Mouse (Mus musculus) ES-E14 (cell line): ENCODE results near the gene Rps2. TPM values are rescaled to one million over a fixed set of nuclear protein-coding genes. Genes with fewer than 3 reads are reported as not detected.
"Not testable (repeated sequence)": the region's sequence is repeated elsewhere in the genome, so short reads cannot be mapped to it uniquely, and the experiment has no call there.

Experiments
- DNase-seq: peaks from one replicate; pipeline ENCODE4 v3.0.0-alpha.2; 2013; ENCODE audit warnings: low read depth, low spot score
- H3K27ac ChIP-seq: 2 replicates; pipeline ENCODE4 v1.5.1; 2012; ENCODE audit warnings: low read depth, mild to moderate bottlenecking, low read length, moderate library complexity, mixed read lengths; ENCODE audit not compliant: poor library complexity, insufficient read depth, severe bottlenecking
- H3K36me3 ChIP-seq: 2 replicates; pipeline ENCODE4 v1.6.1; 2012; ENCODE audit warnings: mild to moderate bottlenecking, low read length, moderate library complexity, mixed read lengths; ENCODE audit not compliant: control insufficient read depth, poor library complexity, insufficient read depth, severe bottlenecking
- H3K4me1 ChIP-seq, 2 experiments: fragments of 150-350 bp in 1 of 2; sonication (generic) in 1 of 2; 2 replicates each; pipeline ENCODE4 v1.6.1; 2012; ENCODE audit warnings: low read length in 2 of 2, mild to moderate bottlenecking in 1 of 2, mixed read lengths in 1 of 2; ENCODE audit not compliant: control insufficient read depth in 2 of 2, insufficient read depth in 2 of 2, poor library complexity in 1 of 2
- H3K4me3 ChIP-seq, 2 experiments: fragments of 150-350 bp in 1 of 2; sonication (generic) in 1 of 2; 2 replicates each; pipeline ENCODE4 v1.5.1; 2012; ENCODE audit warnings: low read length in 2 of 2, low read depth in 1 of 2, mild to moderate bottlenecking in 1 of 2, mixed read lengths in 1 of 2; ENCODE audit not compliant: insufficient read depth in 1 of 2, poor library complexity in 1 of 2, severe bottlenecking in 1 of 2
- H3K9ac ChIP-seq: 2 replicates; pipeline ENCODE4 v1.6.1; 2012; ENCODE audit warnings: low read depth, mild to moderate bottlenecking, low read length, mixed read lengths; ENCODE audit not compliant: poor library complexity, insufficient read depth, severe bottlenecking
- H3K9me3 ChIP-seq: fragments of 150-350 bp; sonication (generic); 2 replicates; pipeline ENCODE4 v1.6.1; 2012; ENCODE audit warnings: low read depth, mild to moderate bottlenecking, low read length; ENCODE audit not compliant: control insufficient read depth, insufficient read depth
- CHD2 ChIP-seq: IDR thresholded peaks from 2 replicates; pipeline ENCODE4 v1.6.1; 2014; ENCODE audit warnings: mild to moderate bottlenecking, low read depth, low read length, inconsistent platforms
- HCFC1 ChIP-seq: IDR thresholded peaks from 2 replicates; pipeline ENCODE4 v1.6.1; 2012; ENCODE audit warnings: low read length, inconsistent platforms, borderline replicate concordance; ENCODE audit not compliant: insufficient read depth
- MAFK ChIP-seq: IDR thresholded peaks from 2 replicates; pipeline ENCODE4 v1.6.1; 2014; ENCODE audit warnings: mild to moderate bottlenecking, low read depth, low read length, inconsistent platforms; ENCODE audit not compliant: insufficient read depth
- ZC3H11A ChIP-seq: IDR thresholded peaks from 2 replicates; pipeline ENCODE4 v1.6.1; 2012; ENCODE audit warnings: low read depth, mild to moderate bottlenecking, inconsistent platforms, low read length, borderline replicate concordance
- ZNF384 ChIP-seq: IDR thresholded peaks from 2 replicates; pipeline ENCODE4 v1.6.1; 2012; ENCODE audit warnings: low read depth, low read length, inconsistent platforms
- in situ Hi-C, 2 experiments: fragments of 600-800 bp; cut with MboI; formaldehyde crosslinking; loops; one replicate each; pipeline ENCODE4 v1.15.1; 2025; ENCODE audit warnings: low sequenced_read_pairs in 2 of 2, inconsistent platforms in 1 of 2; ENCODE audit not compliant: unreplicated experiment in 2 of 2
- total RNA-seq: library from RNA; depleted of rRNA; stranded (reverse); fragments of 300-350 nt; gene quantifications from 2 replicates; pipeline ENCODE4 v1.2.3, GENCODE M21; 2012

The Rps2 gene
- total RNA-seq, 1 experiment, result 3,661 TPM

DNA sequence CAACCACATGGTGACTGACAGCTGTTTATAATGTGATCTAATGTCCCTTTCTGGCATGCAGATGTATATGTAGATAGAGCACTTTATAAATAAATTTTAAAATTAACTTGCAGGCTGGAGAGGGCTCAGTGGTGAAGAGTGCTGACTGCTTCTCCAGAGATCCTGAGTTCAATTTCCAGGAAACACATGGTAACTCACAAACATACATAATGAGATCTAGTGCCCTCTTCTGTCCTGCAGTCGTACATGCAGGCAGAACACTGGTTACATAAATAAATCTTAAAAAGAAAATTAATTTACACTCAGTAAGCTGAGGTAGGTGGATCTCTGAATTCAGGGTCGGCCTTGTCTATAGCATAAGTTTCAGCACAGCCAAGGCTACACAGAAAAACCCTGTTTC is 9.3 kb upstream of the Rps2 start:
- TF ChIP-seq ZC3H11A (no peak), HCFC1 (no peak), ZNF384 (no peak), MAFK (no peak), CHD2 (no peak)
- no peak overlapping the region for H3K9ac ChIP-seq
- in situ Hi-C loops, result no loop called here
- peaks cover 19% of the 10 kb centered on the region for H3K36me3 ChIP-seq
- DNase-seq, result no peak
- no peak overlapping the region for H3K27ac ChIP-seq
- H3K4me1 ChIP-seq, result no peaks in the 10 kb centered on the region; a peak in 1 of 4 replicates
- no peak overlapping the region for H3K4me3 ChIP-seq
- H3K9me3 ChIP-seq, result no peaks in the 10 kb centered on the region

DNA sequence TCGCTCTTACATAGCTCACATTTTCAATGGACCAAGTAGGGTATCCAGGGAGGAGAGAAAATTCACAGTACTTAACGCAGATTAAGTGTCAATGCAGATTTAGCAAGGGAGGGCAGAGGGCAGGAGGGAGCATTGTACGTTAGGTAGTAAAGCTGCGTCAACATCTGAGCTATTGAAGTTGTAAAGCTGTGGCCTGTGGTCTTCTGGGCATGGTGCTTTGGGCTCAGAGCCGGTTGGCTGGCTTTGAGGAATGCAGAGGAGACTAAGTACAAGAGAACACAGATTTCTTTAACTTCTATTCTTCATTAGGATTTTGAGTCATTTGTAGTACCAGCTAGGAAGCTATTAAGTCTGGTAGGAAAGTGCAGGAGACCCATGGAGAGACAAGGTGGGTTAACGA is 2.4 kb upstream of the Rps2 start:
- Histone ChIP-seq H3K36me3 (peaks cover 24% of the 10 kb centered on the region), H3K9ac (no peak overlapping the region), H3K4me3 (no peak overlapping the region), H3K9me3 (no peaks in the 10 kb centered on the region), H3K4me1 (peaks cover 0 to 2% of the 10 kb centered on the region in 2 experiments; a peak in 1 of 4 replicates), H3K27ac (no peak overlapping the region)
- in situ Hi-C loops, result no loop called here
- TF ChIP-seq ZNF384, result no peak
- TF ChIP-seq ZC3H11A, result no peak
- no peak for TF ChIP-seq MAFK
- TF ChIP-seq HCFC1, result no peak
- TF ChIP-seq CHD2, result no peak
- no peak for DNase-seq

DNA sequence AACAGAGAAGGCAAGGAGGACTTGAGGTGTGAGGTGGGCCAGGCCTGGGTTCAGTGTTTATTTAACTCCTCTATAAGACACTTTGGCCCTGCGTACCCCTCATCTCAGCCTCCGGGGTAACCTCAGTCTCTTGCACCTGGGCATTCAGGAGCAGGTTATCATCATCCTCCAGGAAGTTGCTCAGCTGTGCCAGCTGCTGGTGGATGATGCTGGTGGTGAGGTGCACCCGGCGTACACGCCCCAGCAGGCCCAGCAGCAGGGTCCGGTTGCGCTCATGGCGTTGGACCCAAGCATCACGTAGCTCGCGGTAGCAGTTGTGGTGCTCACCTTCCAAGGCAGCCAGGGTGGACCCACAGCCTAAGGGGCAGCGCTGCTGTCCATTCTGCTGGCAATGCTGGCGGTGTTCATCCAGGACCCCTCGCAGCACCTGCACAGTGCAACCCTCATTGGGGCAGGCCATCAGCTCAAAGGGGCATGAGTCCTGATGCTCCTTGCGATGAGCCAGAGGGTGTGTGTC is 1.7 kb upstream of the Rps2 start:
- Histone ChIP-seq H3K9me3 (no peaks in the 10 kb centered on the region), H3K27ac (no peak overlapping the region), H3K36me3 (peaks cover 29% of the 10 kb centered on the region), H3K4me3 (no peak overlapping the region), H3K4me1 (peaks cover 0 to 2% of the 10 kb centered on the region in 2 experiments; a peak in 1 of 4 replicates), H3K9ac (no peak overlapping the region)
- in situ Hi-C loops, result no loop called here
- TF ChIP-seq ZNF384, result no peak
- no peak for TF ChIP-seq CHD2
- no peak for TF ChIP-seq ZC3H11A
- TF ChIP-seq HCFC1, result no peak
- no peak for TF ChIP-seq MAFK
- DNase-seq, result no peak

DNA sequence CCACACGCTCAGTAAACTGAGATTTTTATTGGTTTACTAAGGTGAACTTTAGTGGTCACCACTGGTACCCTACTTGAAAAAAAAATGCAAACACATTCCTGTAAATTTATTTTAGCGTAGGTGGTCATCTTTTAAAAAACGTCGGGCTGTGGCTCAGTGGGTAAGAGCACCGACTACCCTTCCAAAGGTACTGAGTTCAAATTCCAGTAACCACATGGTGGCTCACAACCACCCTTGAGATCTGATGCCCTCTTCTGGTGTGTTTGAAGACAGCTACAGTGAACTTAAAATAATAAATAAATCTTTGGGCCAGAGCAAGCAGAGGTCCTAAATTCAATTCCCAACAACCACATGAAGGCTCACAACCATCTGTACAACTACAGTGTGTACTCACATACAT is 1.0 kb downstream of the Rps2 start:
- in situ Hi-C loops, H3K9me3 ChIP-seq, H3K4me1 ChIP-seq, DNase-seq, H3K27ac ChIP-seq: not testable (repeated sequence)
- Histone ChIP-seq H3K4me3 (peak overlapping the region; percentile 77 to 87), H3K9ac (peak overlapping the region; percentile 90), H3K36me3 (peaks cover 43% of the 10 kb centered on the region)

DNA sequence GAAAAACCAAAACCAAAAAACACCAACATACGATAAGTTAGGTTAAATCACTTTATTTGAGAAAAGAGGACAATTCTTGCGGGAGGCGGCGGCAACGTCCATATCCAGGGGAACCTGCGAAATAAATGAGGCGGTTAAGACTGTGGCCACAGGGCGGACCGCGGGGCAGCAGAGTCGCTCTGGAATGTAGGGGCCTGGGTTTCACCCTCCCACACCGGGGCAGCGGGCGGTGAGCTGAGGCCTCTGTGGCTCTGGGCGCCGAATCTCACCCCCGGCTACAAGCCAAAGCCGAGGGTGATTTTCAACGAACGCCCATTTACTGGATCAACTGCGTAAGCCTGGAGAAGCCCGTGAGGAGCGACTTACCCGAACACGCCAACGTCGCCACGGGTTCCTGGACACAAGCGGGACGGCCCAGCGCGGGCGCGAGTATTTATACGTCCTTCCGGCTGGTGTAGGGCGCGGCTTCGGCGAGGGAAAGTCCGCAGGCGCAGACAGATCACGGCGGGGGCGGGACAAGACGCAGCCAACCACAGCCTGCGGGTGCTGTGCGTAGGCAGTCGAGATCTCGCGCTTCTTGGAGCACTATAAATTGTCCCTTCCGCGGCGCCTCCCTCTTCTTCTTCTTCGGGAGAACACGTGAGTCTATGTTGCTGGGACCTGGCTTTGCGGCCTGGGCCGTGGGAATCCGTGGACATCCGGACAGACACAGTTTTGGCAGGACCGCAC is 1.7 kb downstream of the Rps2 start:
- TF ChIP-seq CHD2 (peak; percentile 95), MAFK (no peak), HCFC1 (peak; percentile 79)
- Histone ChIP-seq H3K36me3 (peaks cover 43% of the 10 kb centered on the region), H3K4me3 (peak overlapping the region; percentile 82 to 87), H3K27ac (peak overlapping the region; percentile 73), H3K9ac (peak overlapping the region; percentile 90), H3K4me1 (peaks cover 0 to 4% of the 10 kb centered on the region in 2 experiments; a peak in 1 of 4 replicates), H3K9me3 (no peaks in the 10 kb centered on the region)
- DNase-seq, result peak; percentile 96
- in situ Hi-C loops, result no loop called here

DNA sequence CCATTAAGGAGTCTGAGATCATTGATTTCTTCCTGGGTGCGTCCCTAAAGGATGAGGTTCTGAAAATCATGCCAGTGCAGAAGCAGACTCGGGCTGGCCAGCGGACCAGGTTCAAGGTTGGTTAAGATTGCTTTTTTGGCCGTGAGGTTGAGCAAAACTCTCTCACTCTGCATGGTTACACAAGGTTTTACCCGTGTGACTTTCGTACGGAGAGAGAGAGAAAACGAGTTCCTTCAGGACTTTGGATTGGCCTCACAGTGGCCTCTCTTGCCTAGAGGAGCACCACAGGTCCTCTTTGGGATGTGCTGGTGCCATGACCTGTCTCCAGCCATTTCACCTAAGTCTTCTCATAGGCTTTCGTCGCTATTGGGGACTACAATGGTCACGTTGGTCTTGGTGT is 2.7 kb downstream of the Rps2 start:
- in situ Hi-C loops, H3K27ac ChIP-seq, H3K4me1 ChIP-seq, DNase-seq, H3K9me3 ChIP-seq: not testable (repeated sequence)
- Histone ChIP-seq H3K4me3 (peak overlapping the region; percentile 67 to 82), H3K9ac (peak overlapping the region; percentile 82), H3K36me3 (peaks cover 43% of the 10 kb centered on the region)

DNA sequence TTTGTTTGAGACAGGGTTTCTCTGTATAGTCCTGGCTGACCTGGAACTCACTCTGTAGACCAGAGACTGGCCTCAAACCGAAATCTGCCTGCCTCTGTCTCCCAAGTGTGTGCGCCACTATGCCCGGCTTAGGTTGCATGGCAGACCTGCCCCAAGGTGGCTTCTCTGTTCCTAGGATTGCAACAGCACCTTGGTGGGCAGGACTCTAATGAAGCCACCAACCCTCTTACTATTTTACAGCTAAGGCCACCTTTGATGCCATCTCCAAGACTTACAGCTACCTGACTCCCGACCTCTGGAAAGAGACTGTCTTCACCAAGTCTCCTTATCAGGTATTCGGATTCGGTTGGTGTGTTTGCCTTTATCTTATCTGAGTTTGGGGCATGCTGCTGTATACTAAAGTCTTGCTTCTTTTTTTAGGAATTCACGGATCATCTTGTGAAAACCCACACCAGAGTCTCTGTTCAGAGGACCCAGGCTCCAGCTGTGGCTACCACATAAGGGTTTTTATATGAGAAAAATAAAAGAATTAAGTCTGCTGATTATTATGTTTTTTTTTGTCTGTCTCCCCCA is 3.6 kb downstream of the Rps2 start:
- DNase-seq, H3K9me3 ChIP-seq, H3K27ac ChIP-seq, in situ Hi-C loops, H3K4me1 ChIP-seq: not testable (repeated sequence)
- Histone ChIP-seq H3K4me3 (peak overlapping the region; percentile 58 to 76), H3K36me3 (peaks cover 36% of the 10 kb centered on the region), H3K9ac (peak overlapping the region; percentile 81)
